Mouse (Mus musculus) hindbrain, embryonic 14.5 days (tissue): ENCODE results near the gene Fgfr2. TPM values are rescaled to one million over a fixed set of nuclear protein-coding genes. Genes with fewer than 3 reads are reported as not detected.
"Not testable (repeated sequence)": the region's sequence is repeated elsewhere in the genome, so short reads cannot be mapped to it uniquely, and the experiment has no call there.

Source experiments
- ATAC-seq: fragments of 200-750 bp; cut with Nextera tagmentation; 2 replicates; pipeline ENCODE4 v1.8.0; 2017; ENCODE audit warnings: moderate number of reproducible peaks, mild to moderate bottlenecking, moderate TSS enrichment, moderate library complexity; ENCODE audit not compliant: low FRiP score
- DNase-seq: peaks from one replicate; pipeline ENCODE4 v3.0.0-alpha.2; 2015; ENCODE audit warnings: low spot score
- H3K27ac ChIP-seq: fragments of 300-500 bp; sonication (generic); 2 replicates; pipeline ENCODE4 v1.5.1; 2014; ENCODE audit warnings: mild to moderate bottlenecking, moderate library complexity
- H3K27me3 ChIP-seq: fragments of 300-500 bp; sonication (generic); 2 replicates; pipeline ENCODE4 v1.6.1; 2014; ENCODE audit warnings: mild to moderate bottlenecking, low read length, mixed read lengths; ENCODE audit not compliant: control insufficient read depth, insufficient read depth
- H3K36me3 ChIP-seq: fragments of 300-500 bp; sonication (generic); replicated peaks from 2 replicates; pipeline ENCODE4 v1.6.1; 2014; ENCODE audit not compliant: control insufficient read depth, insufficient read depth
- H3K4me1 ChIP-seq: fragments of 300-500 bp; sonication (generic); replicated peaks from 2 replicates; pipeline ENCODE4 v1.6.1; 2014; ENCODE audit warnings: antibody characterized with exemption, low read length, mixed read lengths; ENCODE audit not compliant: control insufficient read depth, insufficient read depth
- H3K4me2 ChIP-seq: fragments of 300-500 bp; sonication (generic); replicated peaks from 2 replicates; pipeline ENCODE4 v1.6.1; 2014; ENCODE audit warnings: mild to moderate bottlenecking, moderate library complexity
- H3K4me3 ChIP-seq: fragments of 300-500 bp; sonication (generic); replicated peaks from 2 replicates; pipeline ENCODE4 v1.5.1; 2014; ENCODE audit warnings: mild to moderate bottlenecking, low read length
- H3K9ac ChIP-seq: fragments of 300-500 bp; sonication (generic); 2 replicates; pipeline ENCODE4 v1.6.1; 2014
- H3K9me3 ChIP-seq: fragments of 300-500 bp; sonication (generic); 2 replicates; pipeline ENCODE4 v1.6.1; 2016; ENCODE audit warnings: low read length; ENCODE audit not compliant: control insufficient read depth
- WGBS: fragments of 180-500 bp; shearing (Covaris S2); extraction: QIAGEN DNeasy Blood & Tissue Kit; methylation state at CpG from one replicate; pipeline ENCODE4 v1.1.7; 2014; 5-methylcytosine and 5-hydroxymethylcytosine counted together
- polyA plus RNA-seq: library from polyadenylated mRNA; unstranded; fragments of >200 nt; fragmentation: Nextera tagmentation; extraction: Ambion mirVana; gene quantifications from 2 replicates; pipeline ENCODE4 v1.2.1, GENCODE M21; 2014

Gene Fgfr2
- polyA plus RNA-seq, 1 experiment from 2014 or later: 43.5 TPM

- Histone ChIP-seq H3K27ac (no peak overlapping the region), H3K9me3 (no peaks in the 10 kb centered on the region), H3K36me3 (no peaks in the 10 kb centered on the region), H3K4me1 (no peaks in the 10 kb centered on the region), H3K27me3 (no peaks in the 10 kb centered on the region), H3K9ac (no peak overlapping the region), H3K4me3 (no peak overlapping the region), H3K4me2 (no peak overlapping the region)
- ATAC-seq (no peak), DNase-seq (no peak)
- WGBS: 97% methylated on average over 2 of the region's 2 CpGs
Measured at GRCm38 (mm10) chr7:130432141-130432540, 2691.0 kb downstream of the Fgfr2 start.

DNA sequence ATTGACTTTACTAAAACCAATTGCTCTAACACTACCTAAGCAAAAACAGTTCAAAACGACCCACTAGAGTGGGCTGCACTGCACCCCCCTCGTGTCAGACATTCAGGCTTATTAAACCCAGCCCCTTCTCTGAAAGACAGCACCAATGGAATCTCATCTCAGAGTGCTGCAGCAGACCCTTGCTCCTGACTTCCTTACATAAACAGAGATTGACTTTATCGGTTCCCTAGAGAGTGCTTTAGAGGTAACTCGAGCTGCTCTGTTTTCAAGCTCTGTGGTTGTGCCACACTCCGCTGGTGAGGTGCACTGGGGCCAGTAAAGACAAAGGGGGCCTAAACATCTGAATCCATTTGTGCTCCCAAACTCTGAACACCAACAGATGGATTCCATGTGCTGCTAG, 2696.6 kb downstream of the Fgfr2 start:
- DNase-seq (no peak), ATAC-seq (no peak)
- no peaks in the 10 kb centered on the region for H3K9me3 ChIP-seq
- no peak overlapping the region for H3K9ac ChIP-seq
- H3K4me2 ChIP-seq: no peak overlapping the region
- 15% methylated on average over 5 of the region's 5 CpGs for WGBS
- no peaks in the 10 kb centered on the region for H3K36me3 ChIP-seq
- H3K27ac ChIP-seq: no peak overlapping the region
- no peaks in the 10 kb centered on the region for H3K4me1 ChIP-seq
- no peak overlapping the region for H3K4me3 ChIP-seq
- no peaks in the 10 kb centered on the region for H3K27me3 ChIP-seq

- H3K4me3 ChIP-seq: no peak overlapping the region
- H3K4me2 ChIP-seq: no peak overlapping the region
- no peak for ATAC-seq
- no peak for DNase-seq
- no peaks in the 10 kb centered on the region for H3K36me3 ChIP-seq
- H3K4me1 ChIP-seq: no peaks in the 10 kb centered on the region
- no peaks in the 10 kb centered on the region for H3K9me3 ChIP-seq
- no peak overlapping the region for H3K9ac ChIP-seq
- 85% methylated on average over 2 of the region's 2 CpGs for WGBS
- no peaks in the 10 kb centered on the region for H3K27me3 ChIP-seq
- no peak overlapping the region for H3K27ac ChIP-seq
Measured at GRCm38 (mm10) chr7:130425991-130426390, 2697.2 kb downstream of the Fgfr2 start.

- DNase-seq: no peak
- WGBS: 91% methylated on average over 1 of the region's 1 CpGs
- no peak overlapping the region for H3K4me3 ChIP-seq
Measured at GRCm38 (mm10) chr7:130419961-130420360, 2703.2 kb downstream of the Fgfr2 start.

GRCm38 (mm10) chr7:130407622-130408021, 2715.5 kb downstream of the Fgfr2 start:
- Histone ChIP-seq H3K9ac (no peak overlapping the region), H3K4me3 (no peak overlapping the region), H3K4me2 (no peak overlapping the region), H3K9me3 (no peaks in the 10 kb centered on the region), H3K27me3 (no peaks in the 10 kb centered on the region), H3K36me3 (no peaks in the 10 kb centered on the region), H3K27ac (no peak overlapping the region), H3K4me1 (no peaks in the 10 kb centered on the region)
- WGBS: 86% methylated on average over 10 of the region's 10 CpGs
- no peak for ATAC-seq
- no peak for DNase-seq

More at GRCm38 (mm10) chr7:130419961-130420360, 2703.2 kb downstream of the Fgfr2 start:
- no peaks in the 10 kb centered on the region for H3K9me3 ChIP-seq
- no peaks in the 10 kb centered on the region for H3K27me3 ChIP-seq
- H3K4me2 ChIP-seq: no peak overlapping the region
- no peak overlapping the region for H3K27ac ChIP-seq
- no peak overlapping the region for H3K9ac ChIP-seq
- no peaks in the 10 kb centered on the region for H3K4me1 ChIP-seq
- peaks cover 5% of the 10 kb centered on the region; the same call in 1 of the 2 replicates for H3K36me3 ChIP-seq
- no peak for ATAC-seq

DNA sequence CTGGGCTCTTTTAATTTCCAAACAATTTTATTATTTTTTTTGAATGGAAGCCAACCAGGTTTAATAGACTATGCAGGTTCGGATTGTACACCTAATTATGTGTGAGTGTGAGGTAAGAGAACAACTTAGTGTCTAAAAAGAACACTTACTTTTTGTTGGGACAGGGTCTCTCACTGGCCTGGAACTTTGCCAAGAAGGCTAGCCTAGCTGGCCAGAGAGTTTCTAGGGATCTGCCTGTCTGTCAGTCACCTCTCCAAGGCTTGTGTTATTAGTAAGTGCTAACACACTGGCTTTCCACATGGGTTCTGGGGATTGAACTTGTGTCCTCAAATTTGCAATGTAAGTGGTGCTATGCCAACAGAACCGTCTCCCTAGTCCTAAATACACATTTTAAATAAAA, 2719.8 kb downstream of the Fgfr2 start:
- Histone ChIP-seq H3K9me3 (no peaks in the 10 kb centered on the region), H3K27me3 (no peaks in the 10 kb centered on the region), H3K4me1 (no peaks in the 10 kb centered on the region), H3K36me3 (0 out of 2 replicates have a peak, but pooled peaks cover 8% of the 10 kb centered on the region), H3K27ac (no peak overlapping the region), H3K4me3 (no peak overlapping the region), H3K9ac (no peak overlapping the region), H3K4me2 (no peak overlapping the region)
- WGBS: 75% methylated on average over 2 of the region's 2 CpGs
- peak; percentile 46 for DNase-seq
- no peak for ATAC-seq

- Histone ChIP-seq H3K9ac (no peak overlapping the region), H3K9me3 (no peaks in the 10 kb centered on the region), H3K36me3 (peaks cover 13% of the 10 kb centered on the region), H3K27ac (no peak overlapping the region), H3K4me2 (no peak overlapping the region), H3K27me3 (no peaks in the 10 kb centered on the region), H3K4me1 (no peaks in the 10 kb centered on the region), H3K4me3 (no peak overlapping the region)
- 88% methylated on average over 2 of the region's 2 CpGs for WGBS
- no peak for ATAC-seq
- DNase-seq: no peak
Measured at GRCm38 (mm10) chr7:130394697-130395096, 2728.5 kb downstream of the Fgfr2 start.

- not testable (repeated sequence) for H3K27me3 ChIP-seq, H3K27ac ChIP-seq, H3K4me3 ChIP-seq, H3K4me1 ChIP-seq, H3K9me3 ChIP-seq, DNase-seq, H3K9ac ChIP-seq, H3K4me2 ChIP-seq, ATAC-seq
- WGBS: 94% methylated on average over 1 of the region's 1 CpGs
- H3K36me3 ChIP-seq: peaks cover 13% of the 10 kb centered on the region
Measured at GRCm38 (mm10) chr7:130390060-130390459, 2733.1 kb downstream of the Fgfr2 start.

DNA sequence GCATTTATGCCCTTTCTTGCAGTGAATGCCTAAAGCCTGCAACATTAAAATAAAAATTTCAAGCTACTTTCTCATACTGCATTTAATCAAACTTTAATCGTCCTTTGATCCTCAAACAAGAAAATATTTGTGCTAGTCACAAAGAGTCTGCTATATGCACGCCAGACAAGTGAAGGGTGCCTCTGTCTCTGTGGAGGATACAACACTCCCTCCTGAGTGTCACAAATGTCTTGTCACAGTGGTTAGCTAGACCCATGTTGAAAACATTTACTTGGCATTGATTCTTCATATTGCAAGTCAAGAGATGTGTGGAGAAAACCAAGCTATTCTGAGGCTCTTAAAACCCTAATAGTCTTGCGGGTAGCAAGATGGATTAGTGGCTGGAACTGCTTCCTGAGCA, 2736.8 kb downstream of the Fgfr2 start:
- Histone ChIP-seq H3K27me3 (no peaks in the 10 kb centered on the region), H3K27ac (0 out of 2 replicates have a peak overlapping the region, but pooled peaks have one; percentile 21), H3K4me2 (no peak overlapping the region), H3K4me1 (peaks cover 5% of the 10 kb centered on the region; the same call in 1 of the 2 replicates), H3K9ac (no peak overlapping the region), H3K9me3 (no peaks in the 10 kb centered on the region), H3K4me3 (no peak overlapping the region), H3K36me3 (no peaks in the 10 kb centered on the region; the same call in 1 of the 2 replicates)
- DNase-seq (no peak), ATAC-seq (no peak)
- WGBS: 21% methylated on average over 3 of the region's 3 CpGs

DNA sequence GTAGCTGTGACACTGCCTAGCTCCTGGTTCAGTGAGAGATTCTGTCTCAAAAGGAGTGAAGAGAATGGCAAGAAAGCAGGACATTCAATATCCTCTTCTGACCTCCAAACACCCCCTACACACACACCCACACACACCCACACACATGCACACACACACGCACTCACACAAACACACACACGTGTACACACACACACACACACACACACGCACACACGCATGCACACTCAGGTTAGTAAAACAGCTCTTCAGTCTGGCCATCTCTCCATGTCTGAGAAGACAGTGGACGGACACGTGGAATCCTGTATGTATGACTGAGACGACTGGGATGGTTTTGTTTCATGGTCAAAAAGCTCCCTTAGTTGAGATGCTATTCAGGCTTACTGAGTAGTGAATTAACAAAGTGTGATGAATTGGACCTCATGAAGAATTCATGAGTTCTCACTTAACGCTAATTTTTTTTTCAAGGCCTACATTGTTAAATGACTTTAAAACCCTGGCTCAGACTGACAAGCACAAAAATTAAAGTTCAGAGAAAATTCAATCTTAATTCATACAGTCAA, 2737.3 kb downstream of the Fgfr2 start:
- no peak for ATAC-seq
- DNase-seq: no peak

More for the DNA sequence above, 2737.3 kb downstream of the Fgfr2 start:
- Histone ChIP-seq H3K4me1 (peaks cover 9% of the 10 kb centered on the region; the same call in 1 of the 2 replicates), H3K9me3 (no peaks in the 10 kb centered on the region), H3K4me3 (no peak overlapping the region), H3K27me3 (no peaks in the 10 kb centered on the region), H3K36me3 (no peaks in the 10 kb centered on the region; the same call in 1 of the 2 replicates), H3K9ac (no peak overlapping the region), H3K4me2 (no peak overlapping the region), H3K27ac (no peak overlapping the region)
- 40% methylated on average over 8 of the region's 8 CpGs for WGBS
